14 mouse cellular contexts compared by ENCODE assay signal in the genomic region with DNA sequence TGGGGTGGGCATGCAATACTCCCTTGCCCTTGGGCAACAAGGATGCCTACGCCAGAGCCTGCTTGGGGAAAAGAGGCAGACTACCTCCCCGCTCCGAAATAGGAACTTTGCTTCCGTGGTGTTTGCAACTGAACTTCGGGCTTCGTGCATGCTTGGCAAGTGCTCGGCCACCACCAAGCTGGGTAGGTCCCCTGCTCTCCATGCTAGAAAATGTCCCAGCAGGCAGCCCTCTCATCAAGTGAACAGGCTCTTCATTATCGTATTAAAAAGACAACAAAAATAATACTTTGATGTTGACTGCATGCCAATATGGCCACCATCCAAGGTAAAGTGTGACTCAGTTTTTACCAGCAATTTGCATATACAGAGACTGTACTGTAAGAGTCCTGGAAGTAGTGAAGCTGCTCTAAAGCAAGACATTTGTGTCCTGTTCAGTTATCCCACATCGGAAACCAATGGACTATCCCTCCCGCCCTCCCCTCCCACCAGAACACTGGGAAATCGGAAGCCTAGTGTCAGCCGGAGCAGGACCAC. TPM values are rescaled to one million over a fixed set of nuclear protein-coding genes. Genes with fewer than 3 reads are reported as not detected.
DNase-seq lines count a peak whose midpoint lies in the region; ATAC-seq and TF ChIP-seq lines count a peak whose summit lies in the region.
"Had no signal": no experiment of that assay in that cellular context is flagged by ENCODE, and none has a peak within 500 bp of the region (broad histone marks: within the 10 kb centered on the region; RNA-seq: fewer than 3 reads in every experiment).

No protein-coding gene starts in this region.

- no peaks in the 10 kb centered on the region for H3K27me3 ChIP-seq in lung, embryonic 15.5 days
- H3K27me3 ChIP-seq: heart, embryonic 12.5 days; liver, embryonic 15.5 days had no signal

- no peak overlapping the region for H3K27ac ChIP-seq in lung, embryonic 15.5 days
- H3K27ac ChIP-seq: left cerebral cortex, adult 2 months; liver, embryonic 15.5 days; stomach, postnatal 0 days had no signal

- peak; percentile 44 to 90 for DNase-seq in adrenal gland, adult (ENCODE audit: inconsistent age in 2 of 2, low spot score in 1 of 2)
- DNase-seq in adrenal gland, postnatal 4 days (ENCODE audit: low spot score in 2 of 2) = no peak
- DNase-seq in heart, postnatal 4 days = peak; percentile 48
- no peak for DNase-seq in heart, postnatal 25 days (ENCODE audit: low spot score)
- DNase-seq in lung, postnatal 25 days (ENCODE audit: low spot score) = no peak
- peak; percentile 84 for DNase-seq in brain, embryonic 14.5 days (ENCODE audit: low read depth)
- no peak for DNase-seq in thymus, postnatal 0 days (ENCODE audit: low spot score)
- DNase-seq: kidney, postnatal 14 days; right cerebral cortex, postnatal 4 days had no signal

- no peaks in the 10 kb centered on the region for H3K36me3 ChIP-seq in lung, embryonic 15.5 days
- H3K36me3 ChIP-seq: heart, embryonic 12.5 days; liver, embryonic 15.5 days had no signal

- H3K4me3 ChIP-seq in lung, embryonic 15.5 days = no peak overlapping the region
- H3K4me3 ChIP-seq: heart, embryonic 12.5 days; left cerebral cortex, adult 2 months; liver, embryonic 15.5 days had no signal

- intact Hi-C loops in heart, postnatal 25 days (cut with DNase I) = no loop called here

- no peak overlapping the region for H3K9ac ChIP-seq in lung, embryonic 15.5 days
- H3K9ac ChIP-seq: heart, embryonic 12.5 days; liver, embryonic 15.5 days had no signal

- 0 out of 2 replicates have a peak, but pooled peaks have one; percentile 12 for ATAC-seq in lung, embryonic 15.5 days (ENCODE audit: borderline replicate concordance, extremely low read depth, low FRiP score, low TSS enrichment)

- no peaks in the 10 kb centered on the region for H3K9me3 ChIP-seq in lung, embryonic 15.5 days
- H3K9me3 ChIP-seq: heart, embryonic 12.5 days; liver, embryonic 15.5 days had no signal

- TF ChIP-seq POLR2A in brain, embryonic 14.5 days (IDR thresholded peaks at IDR 0.05; ENCODE audit: borderline replicate concordance, extremely low read depth, insufficient read depth, insufficient read length, poor library complexity, severe bottlenecking) = no peak

- 65% methylated on average over 12 of the region's 12 CpGs for WGBS in lung, embryonic 15.5 days

- H3K4me2 ChIP-seq in lung, embryonic 15.5 days = no peak overlapping the region
- H3K4me2 ChIP-seq: heart, embryonic 12.5 days; liver, embryonic 15.5 days had no signal

- TF ChIP-seq CTCF in brain, embryonic 14.5 days (IDR thresholded peaks at IDR 0.05; ENCODE audit: borderline replicate concordance, extremely low read depth, insufficient read depth, insufficient read length) = no peak

- peaks cover 71% of the 10 kb centered on the region for H3K4me1 ChIP-seq in lung, embryonic 15.5 days

RNA-seq across cellular contexts. Expression of a gene that starts 41.5 kb away (rescaled TPM):
- 10 to 100 TPM; 37.2 to 43.2 TPM for total RNA-seq in adrenal gland, postnatal 4 days (2021)
- total RNA-seq in heart, postnatal 4 days (2021) = 100 to 1,000 TPM; 110 to 116 TPM
- 100 to 1,000 TPM; 109 to 118 TPM for total RNA-seq in heart, postnatal 25 days (2021)
- 30.6 and 32.5 TPM in 2 replicates for polyA plus RNA-seq in lung, embryonic 15.5 days (2015; fragmentation: Nextera tagmentation; extraction: Ambion mirVana)
- 15.1 and 24.8 TPM in 2 replicates for polyA plus RNA-seq in brain, embryonic 14.5 days (2012; rRNA removed)
- polyA plus RNA-seq in thymus, postnatal 0 days (2015; fragmentation: Nextera tagmentation; extraction: Ambion mirVana) = 5.5 and 6.3 TPM in 2 replicates

Comparison
In these comparisons a context has a peak if more than half of its experiments do, and no peak if none do; other contexts are left out.
1. DNase-seq: peak in adrenal gland, adult (2 of 2), heart, postnatal 4 days (single experiment) and brain, embryonic 14.5 days (single experiment); none in adrenal gland, postnatal 4 days (0 of 2), heart, postnatal 25 days (single experiment), lung, postnatal 25 days (single experiment) and thymus, postnatal 0 days (single experiment).